Mouse (Mus musculus) left cerebral cortex, adult 9 months (tissue): Measurements from ENCODE around the gene Map2.

Source experiments
- DNase-seq, 2 experiments: peaks; one replicate each; pipeline ENCODE4 v3.0.0; 2022; ENCODE audit warnings: low spot score in 2 of 2

Gene Map2

GRCm38 (mm10) chr1:66292121-66292881 lies 117.2 kb downstream of the Map2 start:
- DNase-seq: no peak

- DNase-seq: no peak
Measured at GRCm38 (mm10) chr1:66299376-66299775, 124.3 kb downstream of the Map2 start.

- no peak for DNase-seq
Measured at GRCm38 (mm10) chr1:66320378-66321135, 145.5 kb downstream of the Map2 start.

GRCm38 (mm10) chr1:66321136-66321502 lies 146.0 kb downstream of the Map2 start:
- DNase-seq: no peak

GRCm38 (mm10) chr1:66321631-66322142 lies 146.6 kb downstream of the Map2 start:
- peak; percentile 50 to 82 for DNase-seq

GRCm38 (mm10) chr1:66323461-66323860 lies 148.4 kb downstream of the Map2 start:
- DNase-seq: peak; percentile 36 to 63

- DNase-seq: no peak
Measured at GRCm38 (mm10) chr1:66324951-66325350, 149.9 kb downstream of the Map2 start.

- no peak for DNase-seq
Measured at GRCm38 (mm10) chr1:66328996-66329395, 153.9 kb downstream of the Map2 start.

GRCm38 (mm10) chr1:66329534-66329933 lies 154.5 kb downstream of the Map2 start:
- DNase-seq: no peak

- no peak for DNase-seq
Measured at GRCm38 (mm10) chr1:66335724-66336284, 160.7 kb downstream of the Map2 start.

- no peak for DNase-seq
Measured at GRCm38 (mm10) chr1:66339213-66339612, 164.1 kb downstream of the Map2 start.

GRCm38 (mm10) chr1:66348404-66349165 lies 173.5 kb downstream of the Map2 start:
- DNase-seq: peak in 1 of 2 experiments; percentile 30

- no peak for DNase-seq
Measured at GRCm38 (mm10) chr1:66349166-66349835, 174.2 kb downstream of the Map2 start.

- DNase-seq: no peak
Measured at GRCm38 (mm10) chr1:66351366-66351765, 176.3 kb downstream of the Map2 start.

GRCm38 (mm10) chr1:66361799-66362198 lies 186.7 kb downstream of the Map2 start:
- no peak for DNase-seq

- no peak for DNase-seq
Measured at GRCm38 (mm10) chr1:66363285-66363684, 188.2 kb downstream of the Map2 start.

GRCm38 (mm10) chr1:66364386-66364785 lies 189.3 kb downstream of the Map2 start:
- no peak for DNase-seq

- DNase-seq: peak; percentile 53 to 70
Measured at GRCm38 (mm10) chr1:66365600-66365999, 190.5 kb downstream of the Map2 start.

GRCm38 (mm10) chr1:66369486-66369885 lies 194.4 kb downstream of the Map2 start:
- DNase-seq: no peak

- no peak for DNase-seq
Measured at GRCm38 (mm10) chr1:66371371-66371770, 196.3 kb downstream of the Map2 start.

- no peak for DNase-seq
Measured at GRCm38 (mm10) chr1:66386321-66386720, 211.2 kb downstream of the Map2 start.
